Mouse (Mus musculus): ENCODE measurements around the gene Ftsj3.

- TF ChIP-seq CTCF (IDR thresholded peaks at IDR 0.05; ENCODE audit: control insufficient read depth, insufficient read depth, low read length) (no peak), POLR2A (IDR thresholded peaks at IDR 0.05; ENCODE audit: borderline replicate concordance, control insufficient read depth, low read depth, low read length) (peak; percentile 80; the same call in 1 of the 2 replicates)
These were observed at the start of gene Ftsj3, which contains the start of gene Psmc5 for GRCm38 (mm10) chr11:106255685-106256451.
